Mouse (Mus musculus) C2C12 (cell line): Measurements from ENCODE around the gene Gnb2. TPM values are rescaled to one million over a fixed set of nuclear protein-coding genes. Genes with fewer than 3 reads are reported as not detected.

ENCODE experiments used
- H3K27me3 ChIP-seq: one replicate; pipeline ENCODE4 v1.6.1; 2011; ENCODE audit not compliant: control insufficient read depth, insufficient read depth, insufficient read length
- H3K36me3 ChIP-seq: one replicate; pipeline ENCODE4 v1.6.1; 2011; ENCODE audit not compliant: control insufficient read depth, insufficient read depth
- H3K4me3 ChIP-seq: one replicate; pipeline ENCODE4 v1.5.1; 2011; ENCODE audit warnings: mild to moderate bottlenecking, control low read depth; ENCODE audit not compliant: poor library complexity, insufficient read depth, severe bottlenecking
- H3K79me2 ChIP-seq: one replicate; pipeline ENCODE4 v1.6.1; 2011; ENCODE audit not compliant: control insufficient read depth, insufficient read depth
- H3K79me3 ChIP-seq: one replicate; pipeline ENCODE4 v1.6.1; 2011; ENCODE audit warnings: low read depth, control low read depth
- H3ac ChIP-seq: one replicate; pipeline ENCODE3; 2011; ENCODE audit warnings: low read depth; ENCODE audit not compliant: control insufficient read depth, insufficient read length
- CEBPB ChIP-seq: IDR thresholded peaks from one replicate; pipeline ENCODE4 v1.6.1; 2011; ENCODE audit warnings: low read depth, mild to moderate bottlenecking, control low read depth, moderate library complexity
- CTCF ChIP-seq: IDR thresholded peaks from one replicate; pipeline ENCODE4 v1.5.1; 2011; ENCODE audit not compliant: control insufficient read depth, insufficient read depth, insufficient read length
- FOSL1 ChIP-seq: IDR thresholded peaks from one replicate; pipeline ENCODE4 v1.8.0; 2011; ENCODE audit warnings: mild to moderate bottlenecking, low read length; ENCODE audit not compliant: poor library complexity, insufficient read depth, severe bottlenecking
- MAX ChIP-seq: IDR thresholded peaks from one replicate; pipeline ENCODE4 v1.6.1; 2011; ENCODE audit warnings: mild to moderate bottlenecking, control low read depth
- MYOD1 ChIP-seq: IDR thresholded peaks from one replicate; pipeline ENCODE4 v1.6.1; 2011; ENCODE audit warnings: low read depth; ENCODE audit not compliant: control insufficient read depth, insufficient read length
- MYOG ChIP-seq: IDR thresholded peaks from one replicate; pipeline ENCODE4 v1.6.1; 2011; ENCODE audit not compliant: control insufficient read depth, insufficient read length; ENCODE audit errors: extremely low read depth
- USF1 ChIP-seq: IDR thresholded peaks from one replicate; pipeline ENCODE4 v1.6.1; 2011; ENCODE audit warnings: low read depth, mild to moderate bottlenecking, control low read depth, moderate library complexity
- polyA plus RNA-seq: library from polyadenylated mRNA; unstranded; fragments of >200 nt; fragmentation: generic; extraction: Trizol; gene quantifications from one replicate; pipeline ENCODE4 v1.2.1, GENCODE M21; 2012; ENCODE audit warnings: missing spikeins

The Gnb2 gene
- polyA plus RNA-seq, 1 experiment: 672 TPM

- no peaks in the 10 kb centered on the region for H3K79me2 ChIP-seq
- H3ac ChIP-seq: no peak overlapping the region
- no peaks in the 10 kb centered on the region for H3K79me3 ChIP-seq
- no peaks in the 10 kb centered on the region for H3K36me3 ChIP-seq
- H3K4me3 ChIP-seq: no peak overlapping the region
- peaks cover 25% of the 10 kb centered on the region for H3K27me3 ChIP-seq
- TF ChIP-seq CTCF (no peak), MAX (no peak), USF1 (no peak), CEBPB (no peak), MYOG (no peak), MYOD1 (no peak), FOSL1 (no peak)
Observed at GRCm38 (mm10) chr5:137549840-137550239, 16.5 kb upstream of the Gnb2 start.

DNA sequence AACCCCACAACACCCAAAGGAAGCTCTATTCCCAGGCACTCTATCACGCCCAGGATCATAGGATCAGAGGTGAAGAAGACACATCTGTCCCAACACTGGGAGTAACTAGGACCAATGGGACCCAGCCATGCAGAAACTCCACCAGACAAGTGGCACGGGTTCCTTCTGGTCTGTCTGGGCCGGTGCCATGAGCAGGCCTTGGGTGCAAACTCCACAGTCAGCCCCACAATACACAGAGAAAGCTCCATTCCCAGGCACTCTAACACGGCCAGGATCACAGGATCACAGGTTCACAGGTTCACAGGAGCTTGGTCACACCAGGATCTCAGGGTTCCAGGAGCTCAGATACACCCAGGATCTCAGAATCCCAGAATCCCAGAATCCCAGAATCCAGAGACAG is 12.3 kb upstream of the Gnb2 start:
- peaks cover 17% of the 10 kb centered on the region for H3K27me3 ChIP-seq
- H3ac ChIP-seq: no peak overlapping the region
- H3K79me3 ChIP-seq: no peaks in the 10 kb centered on the region
- H3K4me3 ChIP-seq: no peak overlapping the region
- no peaks in the 10 kb centered on the region for H3K36me3 ChIP-seq
- TF ChIP-seq CTCF: no peak
- no peak for TF ChIP-seq FOSL1
- no peak for TF ChIP-seq USF1
- no peak for TF ChIP-seq MYOG
- no peak for TF ChIP-seq MAX
- TF ChIP-seq CEBPB: no peak
- TF ChIP-seq MYOD1: no peak
- no peaks in the 10 kb centered on the region for H3K79me2 ChIP-seq

GRCm38 (mm10) chr5:137544926-137545325 is 11.6 kb upstream of the Gnb2 start:
- Histone ChIP-seq H3K4me3 (no peak overlapping the region), H3K79me2 (no peaks in the 10 kb centered on the region), H3K79me3 (no peaks in the 10 kb centered on the region), H3ac (no peak overlapping the region), H3K27me3 (peaks cover 17% of the 10 kb centered on the region), H3K36me3 (no peaks in the 10 kb centered on the region)
- TF ChIP-seq MAX (no peak), MYOD1 (no peak), CEBPB (no peak), USF1 (no peak), FOSL1 (no peak), CTCF (no peak)

DNA sequence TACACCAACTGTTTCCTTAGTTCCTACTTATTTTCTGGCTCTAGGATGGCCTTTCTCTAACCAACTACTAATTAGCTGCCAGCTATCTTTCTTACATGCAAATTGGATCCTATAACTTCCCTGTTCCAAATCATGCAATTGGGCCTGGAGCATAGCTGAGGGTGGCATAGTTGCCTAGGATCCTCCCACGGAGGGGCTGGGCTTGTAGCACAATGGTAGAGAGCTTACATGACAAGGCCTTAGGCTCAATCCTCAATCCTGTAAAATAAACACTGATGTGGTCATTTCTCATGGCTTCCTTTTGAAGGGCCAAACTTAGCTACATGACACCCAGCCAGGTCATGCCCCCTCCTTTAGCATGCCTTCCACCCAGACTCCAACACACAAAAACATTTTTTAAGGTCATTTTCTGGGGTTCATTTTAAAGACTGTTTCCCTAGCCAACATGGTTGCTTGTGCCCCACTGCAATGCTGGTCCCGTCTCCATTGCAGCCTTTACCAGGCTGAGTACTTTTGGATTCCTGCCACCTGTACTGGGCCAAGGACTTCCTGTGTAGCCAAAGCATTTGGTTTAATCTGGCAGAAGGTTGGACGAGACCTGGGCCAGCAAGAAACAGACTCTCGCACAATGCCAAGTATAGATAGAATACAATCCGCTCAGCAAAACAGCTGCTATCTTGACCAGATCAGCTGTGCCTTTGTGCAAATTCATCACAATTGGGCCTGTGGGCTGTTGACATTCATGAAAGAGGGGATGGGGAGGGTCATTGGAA is 8.6 kb upstream of the Gnb2 start:
- Histone ChIP-seq H3K27me3 (peaks cover 10% of the 10 kb centered on the region), H3K4me3 (no peak overlapping the region), H3K79me2 (no peaks in the 10 kb centered on the region), H3ac (no peak overlapping the region), H3K79me3 (no peaks in the 10 kb centered on the region), H3K36me3 (no peaks in the 10 kb centered on the region)
- no peak for TF ChIP-seq CTCF
- no peak for TF ChIP-seq USF1
- TF ChIP-seq FOSL1: no peak
- no peak for TF ChIP-seq MAX
- no peak for TF ChIP-seq MYOG
- TF ChIP-seq CEBPB: no peak
- no peak for TF ChIP-seq MYOD1

GRCm38 (mm10) chr5:137540991-137541390 is 7.7 kb upstream of the Gnb2 start:
- Histone ChIP-seq H3ac (no peak overlapping the region), H3K4me3 (no peak overlapping the region), H3K79me2 (no peaks in the 10 kb centered on the region), H3K79me3 (no peaks in the 10 kb centered on the region), H3K36me3 (no peaks in the 10 kb centered on the region), H3K27me3 (peaks cover 10% of the 10 kb centered on the region)
- TF ChIP-seq CEBPB: no peak
- no peak for TF ChIP-seq CTCF
- TF ChIP-seq MYOD1: no peak
- no peak for TF ChIP-seq MYOG
- TF ChIP-seq FOSL1: no peak
- no peak for TF ChIP-seq MAX
- TF ChIP-seq USF1: no peak

- H3K79me3 ChIP-seq: no peaks in the 10 kb centered on the region
- H3K36me3 ChIP-seq: no peaks in the 10 kb centered on the region
- TF ChIP-seq CEBPB (no peak), MYOG (no peak), MYOD1 (no peak), USF1 (no peak), CTCF (no peak), FOSL1 (no peak), MAX (no peak)
- H3K79me2 ChIP-seq: no peaks in the 10 kb centered on the region
- no peak overlapping the region for H3K4me3 ChIP-seq
- H3ac ChIP-seq: no peak overlapping the region
- peaks cover 6% of the 10 kb centered on the region for H3K27me3 ChIP-seq
Observed at GRCm38 (mm10) chr5:137539291-137539801, 6.0 kb upstream of the Gnb2 start.
